Mouse (Mus musculus): ENCODE data around the gene Sfxn5.

- no peak for TF ChIP-seq POLR2A (IDR thresholded peaks at IDR 0.05; ENCODE audit: borderline replicate concordance, extremely low read depth, insufficient read depth, insufficient read length, poor library complexity, severe bottlenecking)
- TF ChIP-seq CTCF (IDR thresholded peaks at IDR 0.05; ENCODE audit: borderline replicate concordance, extremely low read depth, insufficient read depth, insufficient read length), result no peak
Observed at GRCm38 (mm10) chr6:85218684-85219445, 114.4 kb downstream of the Sfxn5 start.
